Mouse (Mus musculus): ENCODE data around the gene Ubqln4. TPM values are rescaled to one million over a fixed set of nuclear protein-coding genes. Genes with fewer than 3 reads are reported as not detected.

Ubqln4 gene
- total and polyA plus RNA-seq, 3 experiments = 22.8 to 62.2 (median 39.6) TPM

GRCm38 (mm10) chr3:88535527-88535926 lies 18.0 kb upstream of the Ubqln4 start:
- Histone ChIP-seq H3K27ac (ENCODE audit: insufficient read depth, low read depth) (no peak overlapping the region), H3K79me2 (replicated peaks; ENCODE audit: control insufficient read depth, extremely low read depth, insufficient read depth, poor library complexity, severe bottlenecking) (no peaks in the 10 kb centered on the region), H3K9me3 (replicated peaks; ENCODE audit: low read length) (no peaks in the 10 kb centered on the region), H3K4me3 (replicated peaks in 1 of 3; ENCODE audit: low read depth in 2 of 3, low read length in 2 of 3, poor library complexity in 1 of 3) (no peak overlapping the region), H3K27me3 (replicated peaks) (peaks cover 9% of the 10 kb centered on the region), H3K9ac (ENCODE audit: insufficient read depth, low read depth) (no peak overlapping the region), H3K36me3 (replicated peaks in 1 of 2; ENCODE audit: control insufficient read depth in 1 of 2, insufficient read depth in 1 of 2, low read length in 1 of 2) (peaks cover 13 to 26% of the 10 kb centered on the region in 2 experiments), H3K4me2 (ENCODE audit: insufficient read depth, low read depth, poor library complexity, severe bottlenecking) (no peak overlapping the region), H3K4me1 (ENCODE audit: control insufficient read depth in 1 of 2, insufficient read depth in 2 of 2) (peaks cover 6 to 26% of the 10 kb centered on the region in 2 experiments)
- no peak for DNase-seq (ENCODE audit: extremely low read depth)
- TF ChIP-seq UBTF (IDR thresholded peaks at IDR 0.05; ENCODE audit: low read depth, low read length) (no peak), GABPA (IDR thresholded peaks at IDR 0.05; ENCODE audit: insufficient replicate concordance, low read depth, low read length) (no peak), USF2 (conservative IDR thresholded peaks at IDR 0.05; ENCODE audit: low read depth, low read length) (no peak), CHD2 (IDR thresholded peaks at IDR 0.05; ENCODE audit: low read length) (no peak), ZNF384 (IDR thresholded peaks at IDR 0.05; ENCODE audit: low read depth, low read length) (no peak), MAX (IDR thresholded peaks at IDR 0.05; ENCODE audit: low read length) (no peak), USF1 (IDR thresholded peaks at IDR 0.05; ENCODE audit: low read depth, low read length) (no peak), NELFE (IDR thresholded peaks at IDR 0.05; ENCODE audit: low read depth, low read length) (no peak), MXI1 (IDR thresholded peaks at IDR 0.05; ENCODE audit: low read depth, low read length) (no peak), CTCF (conservative IDR thresholded peaks at IDR 0.05 in 1 of 2, IDR thresholded peaks at IDR 0.05 in 1 of 2; ENCODE audit: low read depth in 2 of 2, low read length in 2 of 2) (no peak), EP300 (IDR thresholded peaks at IDR 0.05; ENCODE audit: low read length) (no peak), SMC3 (IDR thresholded peaks at IDR 0.05; ENCODE audit: low read depth, low read length) (no peak), RCOR1 (conservative IDR thresholded peaks at IDR 0.05; ENCODE audit: low read depth, low read length) (no peak)
- dilution Hi-C loops (cut with MboI; ENCODE audit: extremely low pct_ligation_motif_present, extremely low pct_unique_long_range_greater_than_20kb, low sequenced_read_pairs) (no loop called here), in situ Hi-C loops (cut with MboI; ENCODE audit: low pct_ligation_motif_present, low pct_unique_long_range_greater_than_20kb, low sequenced_read_pairs) (no loop called here)

DNA sequence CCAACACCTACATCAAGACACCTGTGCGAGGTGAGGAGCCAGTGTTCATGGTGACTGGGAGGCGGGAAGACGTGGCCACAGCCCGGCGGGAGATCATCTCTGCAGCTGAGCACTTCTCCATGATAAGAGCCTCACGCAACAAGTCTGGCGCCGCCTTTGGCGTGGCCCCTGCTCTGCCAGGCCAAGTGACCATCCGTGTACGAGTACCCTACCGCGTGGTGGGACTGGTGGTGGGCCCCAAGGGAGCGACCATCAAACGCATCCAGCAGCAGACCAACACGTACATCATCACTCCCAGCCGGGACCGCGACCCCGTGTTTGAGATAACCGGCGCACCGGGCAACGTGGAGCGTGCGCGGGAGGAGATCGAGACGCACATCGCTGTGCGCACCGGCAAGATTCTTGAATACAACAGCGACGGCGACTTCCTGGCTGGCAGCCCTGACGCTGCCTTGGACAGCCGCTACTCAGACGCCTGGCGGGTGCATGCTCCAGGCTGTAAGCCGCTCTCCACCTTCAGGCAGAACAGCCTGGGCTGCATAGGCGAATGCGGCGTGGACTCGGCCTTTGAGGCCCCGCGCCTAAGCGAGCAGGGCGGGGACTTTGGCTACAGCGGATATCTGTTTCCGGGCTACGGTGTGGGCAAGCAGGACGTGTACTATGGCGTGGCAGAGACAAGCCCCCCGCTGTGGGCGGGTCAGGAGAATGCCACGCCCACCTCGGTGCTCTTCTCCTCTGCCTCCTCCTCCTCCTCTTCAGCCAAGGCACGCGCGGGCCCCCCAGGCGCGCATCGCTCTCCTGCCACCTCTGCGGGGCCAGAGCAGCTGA lies 17.2 kb upstream of the Ubqln4 start:
- dilution Hi-C loops (cut with MboI; ENCODE audit: extremely low pct_ligation_motif_present, extremely low pct_unique_long_range_greater_than_20kb, low sequenced_read_pairs) (no loop called here), in situ Hi-C loops (cut with MboI; ENCODE audit: low pct_ligation_motif_present, low pct_unique_long_range_greater_than_20kb, low sequenced_read_pairs) (no loop called here)
- H3K4me3 ChIP-seq (replicated peaks in 1 of 3; ENCODE audit: low read depth in 2 of 3, low read length in 2 of 3, poor library complexity in 1 of 3) = no peak overlapping the region
- DNase-seq (ENCODE audit: extremely low read depth) = no peak
- no peak overlapping the region for H3K9ac ChIP-seq (ENCODE audit: insufficient read depth, low read depth)
- no peaks in the 10 kb centered on the region for H3K9me3 ChIP-seq (replicated peaks; ENCODE audit: low read length)
- H3K27me3 ChIP-seq (replicated peaks) = peaks cover 9% of the 10 kb centered on the region
- H3K79me2 ChIP-seq (replicated peaks; ENCODE audit: control insufficient read depth, extremely low read depth, insufficient read depth, poor library complexity, severe bottlenecking) = no peaks in the 10 kb centered on the region
- H3K36me3 ChIP-seq (replicated peaks in 1 of 2; ENCODE audit: control insufficient read depth in 1 of 2, insufficient read depth in 1 of 2, low read length in 1 of 2) = peaks cover 13 to 26% of the 10 kb centered on the region in 2 experiments
- no peak overlapping the region for H3K27ac ChIP-seq (ENCODE audit: insufficient read depth, low read depth)
- no peak overlapping the region for H3K4me2 ChIP-seq (ENCODE audit: insufficient read depth, low read depth, poor library complexity, severe bottlenecking)
- TF ChIP-seq E2F4 (IDR thresholded peaks at IDR 0.05; ENCODE audit: insufficient replicate concordance, low read depth, low read length) (no peak), USF2 (conservative IDR thresholded peaks at IDR 0.05; ENCODE audit: low read depth, low read length) (no peak), ZMIZ1 (IDR thresholded peaks at IDR 0.05; ENCODE audit: low read depth, low read length) (no peak), SMC3 (IDR thresholded peaks at IDR 0.05; ENCODE audit: low read depth, low read length) (no peak), TBP (conservative IDR thresholded peaks at IDR 0.05; ENCODE audit: low read depth, low read length) (no peak), MYC (IDR thresholded peaks at IDR 0.05; ENCODE audit: low read depth, low read length) (no peak), ZKSCAN1 (IDR thresholded peaks at IDR 0.05; ENCODE audit: borderline replicate concordance, low read depth, low read length) (no peak), IRF4 (IDR thresholded peaks at IDR 0.05; ENCODE audit: low read depth, low read length) (no peak), ZC3H11A (IDR thresholded peaks at IDR 0.05; ENCODE audit: low read depth, low read length) (no peak), GABPA (IDR thresholded peaks at IDR 0.05; ENCODE audit: insufficient replicate concordance, low read depth, low read length) (no peak), ZNF384 (IDR thresholded peaks at IDR 0.05; ENCODE audit: low read depth, low read length) (no peak)
- peaks cover 4 to 23% of the 10 kb centered on the region in 2 experiments for H3K4me1 ChIP-seq (ENCODE audit: control insufficient read depth in 1 of 2, insufficient read depth in 2 of 2)

Measured in CH12.LX (cell line).